Mouse (Mus musculus): ENCODE measurements around the gene Drd1.

Gene Drd1

DNA sequence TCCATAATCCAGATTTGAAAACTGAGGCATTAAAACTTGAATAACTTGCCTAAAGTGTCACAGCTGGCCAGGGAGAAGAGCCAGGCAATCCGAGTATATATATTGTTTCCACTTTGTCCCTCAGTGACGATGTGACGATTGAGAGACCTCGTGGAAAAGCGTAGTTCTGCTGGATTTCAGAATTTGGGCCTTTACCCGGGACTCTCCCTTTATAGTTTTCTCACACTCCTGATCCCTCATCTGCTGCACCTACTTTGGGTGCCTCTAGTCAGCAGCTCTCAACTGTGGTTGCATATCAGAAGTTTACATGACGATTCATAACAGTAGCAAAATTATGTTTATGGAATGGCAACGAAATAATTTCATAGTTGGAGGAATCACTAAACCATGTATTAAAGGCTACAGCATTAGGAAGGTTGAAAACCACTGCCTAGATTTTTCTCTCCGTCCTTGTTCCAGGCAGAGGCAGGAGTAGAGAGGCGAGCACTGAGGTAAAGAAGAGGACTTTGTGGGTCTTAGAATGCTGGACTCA lies 17.1 kb upstream of the Drd1 start:
- DNase-seq: no peak

DNA sequence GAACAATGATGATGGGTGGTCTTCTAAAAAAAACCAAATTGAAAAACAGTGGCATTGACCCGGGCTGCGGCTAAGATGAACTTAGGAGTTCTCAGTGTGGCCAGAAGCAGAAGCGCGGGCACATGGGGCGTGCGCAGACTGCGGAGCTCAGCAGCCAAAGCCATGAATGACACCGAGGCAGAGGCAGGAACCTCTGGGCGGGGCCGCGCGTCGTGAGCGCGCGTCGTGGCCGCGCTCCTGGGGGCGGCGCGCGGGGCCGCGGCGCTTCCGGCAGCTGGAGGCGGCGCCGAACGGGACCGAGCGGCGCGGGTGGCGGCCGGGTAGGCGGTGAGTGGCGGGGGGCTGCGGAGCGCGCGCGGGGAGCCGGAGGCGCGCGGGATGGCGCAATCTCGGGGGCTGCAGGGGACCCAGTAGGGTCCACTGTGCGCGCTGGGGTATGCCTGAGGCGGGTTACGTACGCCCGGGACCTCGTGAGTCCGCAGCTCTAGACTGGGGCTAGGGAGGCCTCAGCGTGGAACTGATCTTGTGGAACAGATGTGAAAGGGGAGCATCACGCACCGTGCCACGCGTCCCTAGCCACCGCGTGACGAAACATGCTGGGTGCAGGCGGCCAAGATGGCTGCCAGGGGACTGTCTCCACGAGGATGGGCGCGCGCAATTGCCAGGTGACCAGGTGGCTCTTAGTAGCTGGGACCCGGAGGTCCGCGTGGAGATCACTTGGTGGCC lies 16.3 kb upstream of the Drd1 start, which contains the start of gene Sfxn1:
Sfxn1 (plus strand) TSS at position 264 of the 726 bp plus-strand sequence.
- DNase-seq: peak; percentile 69

DNA sequence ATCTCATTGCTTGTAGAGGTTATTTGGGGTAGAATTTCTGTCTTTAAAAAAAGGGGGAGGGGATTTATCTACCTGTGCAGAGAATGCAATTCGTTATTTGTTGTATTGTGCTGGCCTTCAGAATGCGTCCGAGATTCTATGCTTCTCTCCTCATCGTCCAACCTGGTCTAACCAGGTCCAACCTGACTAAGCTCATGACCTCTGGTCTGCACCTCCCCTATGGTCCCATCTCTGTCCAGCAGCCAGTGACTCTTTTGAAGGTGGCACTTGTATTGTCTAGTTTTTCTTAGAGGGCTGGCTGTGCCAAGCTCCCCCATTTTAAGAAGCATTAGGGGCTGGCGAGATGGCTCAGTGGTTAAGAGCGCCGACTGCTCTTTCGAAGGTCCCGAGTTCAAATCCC lies 15.5 kb upstream of the Drd1 start:
- DNase-seq: peak; percentile 16

DNA sequence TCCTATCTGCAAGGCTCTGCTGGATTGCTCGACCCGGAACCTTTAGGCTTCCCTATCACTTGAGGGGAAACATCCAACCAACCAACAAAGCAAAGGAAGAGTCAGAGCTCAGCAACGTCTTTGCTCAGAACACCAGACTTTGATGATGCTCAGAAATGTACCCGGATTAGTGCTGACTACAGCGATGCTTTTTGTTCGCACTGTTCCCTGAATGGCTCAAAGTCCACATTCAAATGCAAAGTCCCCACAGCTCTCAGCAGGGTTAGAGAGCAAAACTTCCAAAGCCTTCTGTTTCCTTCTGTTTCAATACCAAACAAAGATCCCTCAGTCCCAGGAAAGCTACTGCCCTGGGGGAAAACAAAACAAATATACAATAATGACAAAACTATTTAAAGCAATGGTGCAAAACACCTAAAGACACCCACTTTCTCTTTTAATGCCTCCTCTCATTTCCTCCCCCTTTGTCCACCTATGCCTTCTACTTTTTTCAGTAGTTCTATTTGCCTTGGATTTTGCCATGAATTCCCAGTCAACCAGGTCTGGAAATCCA lies 12.2 kb upstream of the Drd1 start:
- no peak for DNase-seq

DNA sequence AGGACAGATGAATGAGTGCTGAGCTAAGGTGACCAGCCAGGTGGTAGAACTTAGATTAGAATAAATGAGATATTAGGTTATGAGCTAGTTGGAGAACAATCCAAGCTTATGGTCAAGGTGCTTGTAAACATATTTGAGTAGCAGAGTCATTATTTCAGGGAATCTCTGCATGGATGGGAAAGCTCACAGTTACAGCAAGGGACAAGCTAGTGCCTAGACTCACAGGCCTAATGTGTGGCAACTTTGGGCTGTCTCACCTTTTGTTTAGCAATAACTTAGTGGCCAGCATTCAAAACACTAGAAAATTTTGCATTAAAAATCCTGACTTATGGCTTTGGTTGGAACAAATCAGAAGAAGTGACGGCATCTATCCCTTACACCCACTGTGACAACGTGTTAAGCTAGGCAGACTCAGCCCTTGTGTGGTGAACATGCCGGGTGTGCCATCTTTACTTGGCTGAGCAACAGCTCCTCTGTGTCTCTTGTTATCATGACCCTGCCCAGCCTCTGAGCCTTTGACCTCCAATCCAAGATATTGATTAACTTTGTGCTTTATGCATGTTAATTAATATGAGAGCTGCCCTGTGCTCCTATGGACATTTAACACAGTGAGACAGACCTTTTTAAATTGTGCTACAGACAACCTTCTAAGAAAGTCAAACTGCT lies 10.7 kb upstream of the Drd1 start:
- no peak for DNase-seq

DNA sequence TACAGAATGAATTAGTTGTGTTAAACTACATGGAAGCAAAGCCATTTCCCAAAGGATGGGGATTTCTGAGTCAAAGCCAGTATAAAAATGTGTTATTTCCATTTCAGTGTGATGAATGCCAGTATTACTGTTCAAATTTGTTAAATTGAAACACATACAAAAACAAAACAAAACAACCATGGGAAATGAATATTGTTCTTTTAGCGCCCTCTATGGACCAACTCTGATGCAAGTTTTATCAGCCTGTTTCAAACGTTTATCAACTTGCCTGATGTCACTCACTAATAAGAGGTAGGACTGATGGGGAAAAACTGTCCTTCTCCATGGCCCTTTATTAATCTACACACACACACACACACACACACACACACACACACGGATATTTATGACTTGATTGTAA lies 7.8 kb upstream of the Drd1 start:
- no peak for DNase-seq

DNA sequence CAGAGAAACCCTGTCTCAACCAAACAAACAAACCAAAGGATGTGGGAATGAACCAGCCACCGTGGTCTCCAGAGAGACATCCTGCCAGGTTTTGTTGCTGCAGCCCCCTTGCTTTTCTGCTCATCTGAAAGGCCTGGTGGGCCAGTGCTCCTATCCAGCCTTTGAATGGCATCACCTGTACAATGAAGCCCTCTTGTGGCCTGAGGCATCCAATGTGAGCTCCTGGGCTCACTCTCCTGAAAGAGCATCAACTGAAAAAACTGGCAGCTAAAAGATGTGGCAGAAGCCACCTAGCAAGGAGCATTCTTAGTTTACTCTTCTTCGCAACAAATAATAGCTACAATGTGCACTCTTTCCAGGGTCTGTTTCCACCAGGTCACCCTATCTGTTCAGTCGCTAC lies 6.6 kb upstream of the Drd1 start:
- DNase-seq: no peak

DNA sequence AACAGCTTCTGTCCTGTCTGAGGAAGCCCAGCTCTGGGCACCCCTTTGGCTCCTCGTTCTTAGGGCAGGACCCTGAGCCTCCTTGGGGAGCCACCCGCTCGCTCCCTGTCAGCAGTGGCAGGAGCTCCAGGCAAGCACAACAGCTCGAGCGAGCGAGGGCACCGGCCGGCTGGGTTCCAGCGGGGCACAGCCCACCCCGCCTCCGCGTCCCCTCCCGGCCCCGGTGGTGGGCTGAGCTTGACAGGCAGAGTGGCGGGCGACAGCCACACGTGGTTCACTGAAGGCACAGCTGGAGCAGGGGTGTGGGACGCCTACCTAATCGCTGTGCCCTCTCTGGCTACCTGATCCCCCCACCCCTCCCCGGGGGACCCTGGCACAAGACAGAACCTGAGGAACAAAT lies 543 bp downstream of the Drd1 start:
- no peak for DNase-seq

DNA sequence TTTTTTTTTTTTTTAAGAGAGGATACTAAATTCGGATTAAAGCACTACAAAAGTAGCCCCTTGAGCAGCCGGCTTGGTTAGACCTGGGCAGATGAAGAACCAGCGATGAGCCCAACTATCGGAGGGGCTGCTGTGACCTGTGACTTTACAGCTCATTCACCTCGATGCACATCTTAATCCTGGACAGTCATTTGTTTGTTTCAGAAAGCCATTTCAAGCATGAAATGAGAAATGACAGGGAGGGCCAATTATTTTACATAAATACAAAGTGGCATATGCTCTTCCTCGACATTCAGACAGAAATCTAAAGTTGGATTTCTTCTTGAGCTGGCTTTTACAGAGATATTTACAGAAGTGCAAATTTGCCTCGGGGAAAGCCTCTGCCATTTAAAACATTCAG lies 3.9 kb downstream of the Drd1 start:
- no peak for DNase-seq

DNA sequence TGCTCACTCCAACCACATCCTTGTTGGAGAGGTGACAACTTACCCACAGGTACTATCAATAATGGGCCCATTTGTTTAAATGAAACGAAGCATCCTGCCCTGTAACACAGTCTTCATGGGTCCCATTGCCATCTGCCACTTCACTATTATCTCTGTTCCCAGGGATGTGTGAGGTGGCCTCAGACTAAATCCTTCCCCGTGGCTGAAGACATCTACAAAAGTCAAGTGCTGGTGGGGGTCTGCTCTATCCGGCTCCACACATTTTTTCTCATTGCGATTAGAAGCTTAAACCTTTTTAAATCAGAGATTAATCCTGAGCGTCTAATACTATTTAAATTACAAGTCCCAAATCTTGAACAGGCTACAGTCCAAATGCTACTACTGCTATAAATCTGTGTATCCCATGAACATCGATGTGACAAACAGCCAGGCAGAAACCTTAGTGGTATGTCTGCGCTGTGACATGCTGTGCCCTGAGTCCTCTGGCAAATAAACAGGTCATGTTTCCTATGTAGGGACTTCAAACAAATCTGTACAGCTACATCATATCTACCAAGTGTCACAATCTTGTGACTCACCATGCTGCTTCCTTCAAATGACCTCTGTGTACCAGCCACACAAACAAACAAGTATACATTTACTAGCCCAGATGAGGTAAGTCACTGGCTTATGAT lies 6.7 kb downstream of the Drd1 start:
- no peak for DNase-seq

DNA sequence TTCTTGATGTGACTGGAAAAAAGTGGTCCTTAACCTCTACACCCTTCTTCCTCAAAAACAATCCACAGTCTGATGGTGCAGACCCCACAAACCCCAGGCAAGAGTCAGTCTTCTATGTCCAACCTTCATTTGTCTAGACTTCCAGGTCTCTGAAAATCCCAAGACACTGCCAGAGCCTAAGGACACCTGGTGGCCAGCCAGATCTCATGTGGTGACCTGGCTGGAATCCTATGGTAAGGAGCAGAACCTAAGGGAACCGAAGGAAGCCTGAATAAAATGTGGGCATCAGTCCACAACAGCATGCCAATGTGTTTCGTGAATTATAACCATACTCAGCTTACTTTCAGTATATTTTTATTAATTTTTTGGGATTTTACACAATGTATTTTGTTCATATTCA lies 15.2 kb downstream of the Drd1 start:
- peak; percentile 27 for DNase-seq

DNA sequence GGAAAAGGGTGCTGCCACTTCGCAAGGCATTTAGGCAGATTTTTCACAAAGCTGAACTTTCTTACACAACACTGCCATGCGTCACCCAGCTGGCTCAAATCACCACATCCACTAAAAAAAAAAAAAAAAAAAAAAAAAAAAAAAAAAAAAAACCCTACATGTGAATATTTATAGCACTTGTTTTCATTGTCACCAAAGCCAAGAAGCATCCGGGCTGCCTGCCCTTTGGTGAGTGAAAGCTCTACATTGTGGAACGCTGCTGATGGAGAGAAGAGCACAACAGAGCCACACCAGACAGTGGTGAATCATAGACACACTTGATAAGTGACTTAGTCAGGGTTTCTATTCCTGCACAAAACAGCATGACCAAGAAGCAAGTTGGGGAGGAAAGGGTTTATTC lies 17.6 kb downstream of the Drd1 start:
- no peak for DNase-seq

DNA sequence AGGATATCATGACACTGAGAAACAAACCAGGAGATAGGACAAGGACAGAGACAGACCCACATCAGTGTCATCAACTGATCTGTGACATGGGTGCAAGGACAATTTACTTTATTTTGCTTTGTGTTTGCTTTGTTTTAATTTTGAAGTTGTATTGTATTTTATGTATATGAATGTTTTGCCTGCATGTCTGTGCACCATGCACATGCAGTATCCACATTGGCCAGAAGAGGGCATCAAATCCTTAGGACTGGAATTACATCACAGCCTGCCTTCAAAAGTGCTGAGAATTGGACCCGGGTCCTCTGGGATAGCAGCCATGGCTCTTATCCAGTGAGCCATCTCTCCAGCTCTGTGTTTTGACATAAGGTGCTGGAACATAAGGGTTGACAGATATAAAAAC lies 20.0 kb downstream of the Drd1 start:
- DNase-seq: no peak

DNA sequence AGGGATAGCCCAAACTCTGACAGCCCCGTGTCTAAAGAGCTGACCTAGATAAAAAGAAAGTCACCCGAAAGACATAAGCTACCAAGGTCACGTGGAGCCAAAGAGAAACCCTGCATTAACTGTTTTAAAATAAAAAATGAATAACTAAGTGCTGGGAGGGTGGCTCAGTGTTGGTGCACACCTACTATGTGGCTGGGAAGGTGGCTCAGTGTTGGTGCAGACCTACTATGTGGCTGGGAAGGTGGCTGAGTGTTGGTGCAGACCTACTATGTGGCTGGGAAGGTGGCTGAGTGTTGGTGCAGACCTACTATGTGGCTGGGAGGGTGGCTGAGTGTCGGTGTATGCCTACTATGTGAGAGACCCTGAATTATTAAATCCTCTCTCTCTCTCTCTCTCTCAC lies 21.9 kb downstream of the Drd1 start:
- DNase-seq: no peak

DNA sequence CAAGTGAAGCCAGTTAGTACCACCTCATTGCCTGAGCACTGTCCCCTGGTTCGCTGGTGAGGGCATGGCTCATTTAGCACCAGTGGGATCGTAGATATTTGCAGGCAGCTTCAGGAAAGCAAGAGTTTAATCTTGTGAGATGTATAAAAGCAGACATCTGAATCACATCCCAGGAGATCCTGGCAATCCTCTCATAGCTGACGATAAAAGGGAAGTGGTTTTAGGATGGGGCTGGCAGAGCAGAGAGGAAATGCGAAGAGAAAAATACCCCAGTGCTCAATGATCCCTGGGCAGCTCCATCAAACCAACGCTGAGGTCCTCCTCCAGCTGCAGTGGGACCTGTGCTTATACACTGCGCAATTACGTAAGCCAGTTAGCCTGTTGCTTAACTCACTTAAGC lies 28.4 kb downstream of the Drd1 start:
- DNase-seq: no peak

DNA sequence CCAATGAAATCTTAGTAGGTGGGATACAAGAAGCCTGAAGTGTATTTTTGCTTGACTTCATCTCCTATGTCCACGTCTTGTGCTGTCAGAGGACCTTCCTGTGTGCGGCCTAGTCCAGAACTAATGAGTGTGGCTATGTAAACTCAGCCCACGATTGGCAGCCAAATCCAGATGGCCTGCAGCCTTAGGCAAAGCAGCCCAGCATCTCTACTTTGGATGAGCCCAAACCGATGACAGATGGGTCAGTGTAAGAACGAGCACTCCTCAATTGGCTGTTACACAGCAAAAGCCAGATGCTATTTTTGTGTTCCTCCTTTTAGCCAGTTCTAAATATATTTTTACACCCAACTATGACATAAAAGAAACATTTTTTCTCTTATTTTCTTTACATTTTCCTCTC lies 32.2 kb downstream of the Drd1 start:
- peak; percentile 53 for DNase-seq

DNA sequence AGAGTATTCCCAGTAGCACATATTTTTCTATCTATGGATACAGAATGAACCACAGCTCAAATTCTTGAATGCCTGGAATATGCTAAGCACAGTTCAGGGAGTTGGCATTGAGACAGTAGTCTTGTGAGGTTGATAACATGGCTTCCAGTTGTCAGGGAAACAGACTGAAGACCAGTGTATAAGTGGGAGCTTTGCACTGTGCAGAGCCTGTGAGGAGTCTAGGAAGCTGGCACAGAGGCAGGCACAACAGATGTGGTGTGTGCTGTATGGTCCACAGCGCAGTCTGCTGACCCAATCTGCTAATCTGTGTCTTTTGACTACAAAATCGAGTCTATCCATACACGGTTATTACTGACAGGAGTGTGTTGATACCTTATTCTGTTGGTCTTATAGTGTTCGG lies 46.8 kb downstream of the Drd1 start:
- no peak for DNase-seq
